Mouse (Mus musculus) brown adipose tissue, adult 24 weeks (tissue): ENCODE results near the gene Arhgef11. TPM values are rescaled to one million over a fixed set of nuclear protein-coding genes. Genes with fewer than 3 reads are reported as not detected.
"Not testable (repeated sequence)": the region's sequence is repeated elsewhere in the genome, so short reads cannot be mapped to it uniquely, and the experiment has no call there.

Experiments used
- H3K27ac ChIP-seq: fragments of 200-500 bp; replicated peaks from 2 replicates; pipeline ENCODE4 v1.5.1; 2012; ENCODE audit warnings: low read depth, mild to moderate bottlenecking, low read length
- H3K4me1 ChIP-seq: fragments of 200-500 bp; 2 replicates; pipeline ENCODE4 v1.6.1; 2012; ENCODE audit warnings: low read length, mixed read lengths; ENCODE audit not compliant: control insufficient read depth, insufficient read depth, insufficient read length
- H3K4me3 ChIP-seq: fragments of 200-500 bp; 2 replicates; pipeline ENCODE4 v1.5.1; 2012; ENCODE audit warnings: low read depth, mild to moderate bottlenecking, low read length, moderate library complexity; ENCODE audit not compliant: insufficient read depth
- polyA plus RNA-seq: library from polyadenylated mRNA; stranded (reverse); fragments of >200 nt; gene quantifications from 2 replicates; pipeline ENCODE4 v1.2.4, GENCODE M21; 2012; ENCODE audit not compliant: missing spikeins, insufficient read depth, insufficient read length

Arhgef11 gene
- 18.3 and 18.7 TPM in 2 replicates for polyA plus RNA-seq

DNA sequence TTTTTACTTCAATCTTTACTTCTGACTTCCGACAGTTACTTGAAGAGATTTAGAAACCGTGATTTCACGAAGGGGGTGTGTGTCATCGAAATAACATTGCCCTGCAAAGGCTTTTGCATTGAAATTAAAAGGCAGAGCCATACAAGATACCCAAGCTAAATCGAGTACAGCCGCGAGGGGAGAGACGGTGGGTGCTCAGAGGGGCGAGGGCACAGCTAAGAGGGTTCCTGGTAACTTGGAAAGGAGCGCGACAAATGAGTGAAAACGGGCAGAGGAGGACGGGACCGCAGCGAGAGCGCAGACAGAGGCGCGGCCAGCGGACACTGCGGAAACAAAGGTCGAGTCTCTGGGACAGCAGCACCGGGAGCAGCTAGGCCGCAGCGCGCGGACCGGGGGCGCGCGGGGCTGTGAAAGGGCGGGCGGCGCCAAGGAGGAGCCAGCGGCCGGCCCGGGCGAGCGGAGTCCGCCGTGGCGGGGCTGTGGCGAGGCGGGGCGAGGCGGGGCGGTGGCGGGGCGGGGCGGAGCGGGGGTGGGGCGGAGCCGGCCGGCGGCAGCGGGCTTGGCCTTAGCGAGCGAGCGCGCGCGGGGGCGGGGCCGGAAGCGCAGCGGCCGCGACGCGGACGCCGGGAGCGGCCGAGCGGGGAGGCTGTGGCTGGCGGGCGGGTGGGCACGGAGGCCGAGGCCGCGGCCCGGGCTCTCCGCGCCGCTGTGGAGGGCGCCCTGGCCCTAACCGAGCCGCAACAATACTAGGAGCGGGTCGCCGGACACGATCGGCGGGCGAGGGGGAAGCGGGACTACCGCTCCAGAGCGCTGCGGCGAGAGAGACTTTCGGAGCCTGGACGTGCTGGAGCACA lies at the start of gene Arhgef11:
Gene Arhgef11 (plus strand): TSS at position 603 of the 854 bp plus-strand sequence.
- H3K27ac ChIP-seq: peak within 1 kb of the TSS; percentile 94
- H3K4me3 ChIP-seq: peak within 1 kb of the TSS; percentile 97
- peaks cover 17% of the 10 kb centered on the region for H3K4me1 ChIP-seq

DNA sequence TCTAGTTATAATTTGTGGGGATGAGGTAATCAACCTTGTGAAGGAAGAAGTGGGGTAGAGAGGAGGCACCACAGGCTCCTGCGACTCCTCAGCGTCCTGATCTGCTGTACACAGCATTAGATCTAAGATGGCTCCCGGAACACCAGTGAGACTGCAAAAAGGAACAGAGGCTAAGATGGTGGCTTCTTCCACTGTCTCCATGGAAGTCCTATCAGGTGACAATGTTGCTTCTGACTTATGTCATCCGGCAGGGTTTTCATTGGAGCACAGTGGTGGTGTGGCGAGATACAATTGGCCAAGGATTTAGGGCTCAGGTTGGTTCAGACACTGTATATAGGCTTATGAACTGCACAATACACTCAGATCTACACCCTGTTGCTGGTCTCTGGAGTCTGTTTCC lies 48.7 kb upstream of the Arhgef11 start:
- no peaks in the 10 kb centered on the region for H3K4me1 ChIP-seq
- no peak overlapping the region for H3K4me3 ChIP-seq
- no peak overlapping the region for H3K27ac ChIP-seq

DNA sequence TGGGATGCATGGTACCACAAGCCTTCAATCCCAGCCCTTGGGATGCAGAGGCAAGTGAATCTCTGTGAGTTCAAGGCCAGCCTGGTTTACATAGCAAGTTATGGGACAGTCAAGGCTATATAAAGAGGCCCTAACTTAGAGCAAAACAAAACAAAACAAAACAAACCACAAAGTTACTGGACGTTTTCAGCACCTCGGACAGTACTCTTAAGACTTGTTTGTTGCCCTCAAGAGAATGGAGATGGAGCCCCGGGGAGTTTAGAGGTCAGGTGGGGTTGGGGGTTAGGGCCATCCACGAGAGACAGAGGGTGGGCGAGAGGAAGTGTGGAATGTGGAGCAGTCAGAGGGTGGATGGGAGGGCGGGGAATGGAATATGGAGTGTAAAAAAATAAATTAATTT lies 41.6 kb upstream of the Arhgef11 start:
- H3K4me3 ChIP-seq: no peak overlapping the region
- H3K27ac ChIP-seq: no peak overlapping the region

DNA sequence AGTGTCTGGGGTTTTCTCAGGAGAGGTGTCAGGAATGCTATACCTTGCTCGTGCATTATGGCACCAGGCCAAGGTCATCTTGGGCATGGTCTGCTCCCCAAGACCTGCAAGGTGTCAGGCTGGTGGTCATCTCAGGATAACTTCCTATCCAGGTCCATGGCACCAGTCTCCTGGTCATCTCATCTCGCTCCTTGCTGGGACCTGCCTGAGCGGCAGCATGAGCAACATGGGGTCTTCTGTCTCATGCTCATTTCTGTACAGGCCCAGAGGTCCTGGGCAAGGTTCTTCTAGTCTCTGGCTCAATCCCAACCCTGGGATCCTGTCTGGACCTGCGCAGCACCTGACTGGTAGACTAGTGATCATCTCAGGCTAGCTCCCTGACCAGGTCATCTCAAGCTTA lies 35.1 kb upstream of the Arhgef11 start:
- no peak overlapping the region for H3K27ac ChIP-seq
- H3K4me3 ChIP-seq: no peak overlapping the region
- H3K4me1 ChIP-seq: no peaks in the 10 kb centered on the region

More for the DNA sequence above, 41.6 kb upstream of the Arhgef11 start:
- no peaks in the 10 kb centered on the region for H3K4me1 ChIP-seq

DNA sequence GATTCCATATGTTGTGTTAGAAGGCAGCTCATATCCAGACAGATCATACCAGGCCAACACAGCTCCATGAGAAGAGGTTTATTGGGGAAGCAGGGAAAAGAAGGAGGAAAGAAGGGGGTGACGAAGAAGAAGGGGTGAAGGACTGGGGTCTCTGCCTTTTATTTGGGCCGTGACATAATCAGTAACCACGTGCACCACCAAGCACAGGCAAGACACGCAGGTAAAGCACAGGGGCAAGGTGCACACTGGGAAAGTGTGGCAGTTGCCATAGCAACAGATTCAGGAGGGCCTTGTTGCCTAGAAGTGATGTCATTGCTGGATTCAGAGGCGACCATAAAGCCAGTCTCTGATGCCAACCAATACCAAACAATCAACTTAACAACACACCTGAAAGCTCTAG lies 23.6 kb upstream of the Arhgef11 start:
- Histone ChIP-seq H3K4me1 (no peaks in the 10 kb centered on the region), H3K27ac (no peak overlapping the region), H3K4me3 (no peak overlapping the region)

DNA sequence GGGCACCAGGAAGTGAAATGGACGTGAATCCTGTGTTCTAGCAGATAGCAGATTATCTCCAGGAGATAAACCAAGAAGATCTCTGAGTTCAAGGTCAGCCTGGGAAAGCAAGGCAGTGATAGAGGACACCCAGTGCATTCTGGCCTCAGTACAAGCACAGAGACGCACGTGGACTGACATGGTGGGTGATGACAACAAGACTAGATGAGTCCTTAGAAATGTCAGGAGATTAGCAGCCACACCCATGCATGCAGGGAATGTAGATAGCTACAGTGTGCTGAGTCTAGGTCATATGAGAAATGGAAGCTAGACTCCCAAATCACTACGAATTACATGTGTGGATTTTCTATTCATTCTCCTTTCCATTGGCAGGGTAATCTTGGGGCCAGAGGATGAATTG lies 22.0 kb upstream of the Arhgef11 start:
- not testable (repeated sequence) for H3K4me3 ChIP-seq, H3K4me1 ChIP-seq, H3K27ac ChIP-seq

DNA sequence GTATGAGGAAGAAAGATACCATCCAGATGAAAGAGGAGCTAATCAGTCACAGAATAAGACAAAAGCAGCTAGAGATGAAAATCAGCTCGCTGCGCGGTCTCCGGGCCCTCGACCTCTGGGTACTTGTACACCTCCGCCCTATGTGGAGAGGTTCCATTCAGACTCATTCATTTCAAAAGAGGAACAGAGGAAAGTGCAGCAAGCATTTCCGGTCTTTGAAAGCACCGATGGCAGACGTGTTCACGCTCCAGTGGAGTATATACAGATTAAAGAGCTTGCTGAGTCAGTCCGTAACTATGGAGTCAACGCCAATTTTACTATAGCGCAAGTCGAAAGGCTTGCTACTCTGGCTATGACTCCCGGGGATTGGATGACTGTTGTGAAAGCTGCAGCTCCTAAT lies 16.3 kb upstream of the Arhgef11 start:
- not testable (repeated sequence) for H3K4me3 ChIP-seq, H3K4me1 ChIP-seq, H3K27ac ChIP-seq

DNA sequence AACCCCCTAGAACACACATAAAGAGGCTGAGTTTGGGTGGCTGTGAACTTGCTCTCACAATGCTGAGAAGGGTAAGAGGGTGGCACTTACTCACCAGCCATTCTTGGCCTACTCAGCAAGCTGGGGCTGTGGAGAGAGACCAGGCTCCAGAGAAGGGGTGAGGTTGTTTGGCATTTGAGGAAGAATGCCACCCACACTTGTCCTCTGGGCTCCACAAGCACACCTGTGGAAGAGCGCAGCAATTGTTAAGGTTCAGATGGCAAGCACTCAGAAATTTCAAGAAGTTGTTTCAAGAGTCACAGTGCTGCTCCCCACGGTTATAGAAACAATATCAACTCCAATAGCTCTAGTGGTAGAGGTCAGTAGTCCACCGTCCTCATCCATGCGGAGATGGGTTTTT lies 1.0 kb upstream of the Arhgef11 start:
- no peak overlapping the region for H3K27ac ChIP-seq
- no peak overlapping the region for H3K4me3 ChIP-seq

DNA sequence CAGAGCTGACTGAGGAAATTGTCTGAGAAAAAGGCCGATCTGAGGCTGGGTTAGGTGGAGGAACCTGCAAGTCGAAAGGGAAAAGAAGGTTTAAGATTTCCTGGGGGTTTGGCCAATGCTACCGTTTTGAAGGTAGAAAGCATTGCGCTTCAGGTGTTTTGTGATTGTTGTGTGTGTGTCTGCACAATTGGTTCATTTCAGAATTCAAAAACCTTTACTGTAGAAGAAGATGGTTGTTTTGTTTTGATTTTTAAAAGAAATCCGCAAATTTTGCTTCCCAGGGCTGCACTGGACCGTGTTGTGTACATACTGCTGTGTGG lies 412 bp downstream of the Arhgef11 start:
- Histone ChIP-seq H3K27ac (peak overlapping the region; percentile 84), H3K4me3 (peak overlapping the region; percentile 95), H3K4me1 (peaks cover 20% of the 10 kb centered on the region)

More for the DNA sequence above, 1.0 kb upstream of the Arhgef11 start:
- peaks cover 17% of the 10 kb centered on the region for H3K4me1 ChIP-seq

DNA sequence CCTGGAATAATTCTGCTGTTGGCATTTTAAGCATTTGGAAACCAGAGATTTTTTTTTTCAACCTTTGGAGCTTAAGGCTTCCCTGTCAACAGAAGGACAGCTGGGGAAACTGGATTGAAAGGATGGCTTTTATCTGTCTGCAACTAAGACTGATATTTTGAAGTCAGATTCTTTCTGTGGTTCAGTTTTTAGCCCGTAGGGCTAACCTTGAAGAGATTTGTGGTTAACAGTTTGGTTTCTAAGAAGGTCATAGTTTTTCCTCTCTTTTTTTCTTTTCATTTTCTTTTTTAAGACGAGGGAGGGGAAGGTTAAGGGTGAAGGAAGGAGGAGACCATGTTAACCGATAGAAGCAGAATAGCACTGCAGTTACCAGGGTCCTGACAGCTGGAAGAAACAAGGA lies 881 bp downstream of the Arhgef11 start:
- no peak overlapping the region for H3K27ac ChIP-seq
- H3K4me1 ChIP-seq: peaks cover 21% of the 10 kb centered on the region

DNA sequence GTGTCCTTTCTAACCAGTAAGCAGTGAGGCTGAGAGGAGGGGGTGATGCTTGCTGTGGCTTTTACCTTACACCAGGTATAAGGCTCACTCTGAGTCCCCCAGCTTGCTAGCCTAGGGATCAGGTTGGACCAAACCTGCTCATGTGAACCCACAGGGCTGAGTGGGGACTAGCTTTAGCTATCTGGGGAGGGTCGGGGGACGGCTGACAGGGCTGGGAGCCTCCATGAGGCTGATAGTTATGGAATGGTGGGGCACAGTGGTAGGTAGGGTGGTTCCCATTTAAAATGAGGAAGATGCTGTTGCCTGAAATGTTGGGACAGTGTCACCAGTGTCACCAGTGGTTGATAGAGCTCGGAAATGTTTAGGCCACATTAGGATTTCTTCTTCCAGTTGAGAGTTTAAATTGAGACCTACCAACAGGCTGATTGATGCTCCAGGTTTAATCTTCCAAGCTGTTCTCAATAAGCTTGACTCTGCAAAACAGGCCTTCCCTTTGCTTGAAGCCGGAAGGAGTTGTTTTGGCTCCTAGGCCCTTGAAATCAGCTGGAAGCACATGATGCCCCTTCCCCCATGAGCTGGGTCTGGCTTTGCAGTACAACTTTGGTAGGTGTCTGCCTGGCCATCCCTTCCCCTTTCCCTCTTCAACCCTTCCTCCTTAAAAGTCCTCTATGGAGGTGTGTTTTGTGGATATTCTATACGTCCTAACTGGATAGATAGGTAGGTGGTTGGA lies 1.8 kb downstream of the Arhgef11 start:
- Histone ChIP-seq H3K4me3 (peak overlapping the region; percentile 95), H3K27ac (no peak overlapping the region), H3K4me1 (peaks cover 21% of the 10 kb centered on the region)

More for the DNA sequence above, 881 bp downstream of the Arhgef11 start:
- H3K4me3 ChIP-seq: peak overlapping the region; percentile 95

DNA sequence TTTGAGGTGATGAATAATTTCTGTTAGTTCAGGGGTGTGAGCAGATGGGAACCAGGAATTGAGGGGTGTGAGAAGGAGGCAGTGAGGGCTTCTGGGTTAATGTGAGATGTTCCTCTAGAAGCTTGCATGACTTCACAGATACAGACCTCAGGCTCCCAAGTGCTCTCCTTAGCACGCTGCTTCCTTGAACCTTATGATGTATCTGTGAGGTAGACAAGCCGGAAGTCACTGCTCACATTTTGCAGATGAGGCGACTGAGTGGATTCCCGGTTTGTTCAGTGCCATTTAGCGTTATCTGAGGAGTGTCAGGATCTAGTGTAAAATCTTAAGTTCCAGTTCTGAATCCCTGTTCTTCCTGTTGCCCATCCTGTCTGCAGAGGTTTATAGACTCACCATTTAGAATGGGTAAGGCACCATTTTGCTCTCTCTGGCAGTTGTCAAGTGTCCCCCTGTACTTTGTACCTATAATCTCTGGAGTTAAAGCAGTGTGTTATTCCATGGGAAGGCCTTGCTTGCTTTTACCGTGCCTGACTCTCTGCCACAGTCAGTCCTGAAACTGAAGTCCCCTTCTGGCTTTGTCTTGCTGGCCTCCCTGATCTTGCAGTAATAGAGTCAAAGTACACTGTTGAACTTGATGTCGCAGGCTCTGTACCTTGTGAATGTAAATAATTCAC lies 3.0 kb downstream of the Arhgef11 start:
- Histone ChIP-seq H3K27ac (no peak overlapping the region), H3K4me1 (peaks cover 21% of the 10 kb centered on the region), H3K4me3 (peak overlapping the region; percentile 26; the same call in 1 of the 2 replicates)

DNA sequence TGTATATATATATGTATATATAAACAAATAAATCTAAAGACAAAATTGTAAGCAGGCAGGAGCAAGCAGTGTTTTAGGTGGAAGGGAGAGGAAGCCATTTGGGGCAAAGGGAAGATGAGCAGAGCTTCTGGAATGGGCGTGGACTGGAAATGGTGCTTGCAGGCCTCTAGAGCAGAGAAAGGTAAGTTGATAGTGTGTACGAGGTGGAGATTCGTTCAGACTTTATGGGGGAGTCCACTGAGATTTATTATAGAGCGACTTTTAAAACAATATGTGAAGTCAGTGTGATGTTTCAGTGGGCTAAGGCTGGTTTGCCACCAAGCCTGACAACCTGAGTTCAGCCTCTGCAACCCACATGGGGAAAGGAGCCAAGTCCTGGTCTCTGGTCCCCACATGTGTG lies 7.5 kb downstream of the Arhgef11 start:
- Histone ChIP-seq H3K4me3 (no peak overlapping the region), H3K27ac (no peak overlapping the region), H3K4me1 (peaks cover 11% of the 10 kb centered on the region; the same call in 1 of the 2 replicates)

DNA sequence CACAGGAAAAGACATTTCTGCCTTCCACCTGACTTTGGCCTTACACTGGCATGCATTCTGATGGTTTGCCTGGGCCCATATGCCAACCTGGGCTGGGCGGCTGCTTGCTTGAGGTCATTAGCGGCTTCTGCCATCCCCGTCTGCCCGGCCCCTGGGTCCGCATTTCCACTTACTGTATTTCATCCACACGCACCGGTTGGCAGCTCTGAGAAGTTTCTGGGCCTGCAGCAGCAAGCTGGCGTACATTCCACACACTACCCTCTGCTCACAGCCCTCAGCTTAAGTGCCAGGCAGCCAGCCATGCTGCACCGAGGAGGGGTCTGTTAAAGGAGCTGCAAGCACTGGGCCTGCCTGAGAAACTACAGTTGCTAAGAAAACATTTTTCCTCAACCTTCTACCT lies 13.5 kb downstream of the Arhgef11 start:
- Histone ChIP-seq H3K27ac (no peak overlapping the region), H3K4me3 (no peak overlapping the region), H3K4me1 (peaks cover 4% of the 10 kb centered on the region)

DNA sequence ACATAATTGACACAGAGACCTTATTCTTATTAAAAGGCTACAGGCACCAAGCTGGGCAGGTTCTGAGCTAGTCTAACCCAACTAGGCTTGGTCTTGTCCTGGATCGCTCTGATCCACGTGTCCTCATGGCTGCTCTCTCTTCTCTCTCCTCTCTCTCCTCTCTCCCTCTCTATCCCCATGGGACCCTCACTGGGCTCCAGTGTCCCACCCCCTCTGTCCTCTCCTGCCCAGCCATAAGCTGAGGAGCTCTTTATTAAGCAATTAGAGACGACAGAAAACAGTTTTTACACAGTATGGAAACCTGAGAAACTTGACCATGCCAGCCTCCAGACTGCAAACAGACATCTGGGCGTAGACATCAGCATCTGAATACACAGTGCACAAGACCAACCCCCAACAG lies 14.0 kb downstream of the Arhgef11 start:
- Histone ChIP-seq H3K27ac (no peak overlapping the region), H3K4me1 (peaks cover 4% of the 10 kb centered on the region), H3K4me3 (no peak overlapping the region)
